Mouse (Mus musculus): ENCODE measurements around the gene Unc5c. TPM values are rescaled to one million over a fixed set of nuclear protein-coding genes. Genes with fewer than 3 reads are reported as not detected.

The Unc5c gene
- total RNA-seq, 2 experiments from 2014 or later = 0.86 to 1.1 TPM

- no peak for DNase-seq
Measured at GRCm38 (mm10) chr3:141511253-141512038, 46.4 kb downstream of the Unc5c start.

- no peak for DNase-seq
Measured at GRCm38 (mm10) chr3:141528751-141529150, 63.7 kb downstream of the Unc5c start.

GRCm38 (mm10) chr3:141529599-141529998 lies 64.6 kb downstream of the Unc5c start:
- no peak for DNase-seq

GRCm38 (mm10) chr3:141533861-141534260 lies 68.8 kb downstream of the Unc5c start:
- no peak for DNase-seq

GRCm38 (mm10) chr3:141536857-141537256 lies 71.8 kb downstream of the Unc5c start:
- DNase-seq = no peak

- DNase-seq = no peak
Measured at GRCm38 (mm10) chr3:141538120-141538519, 73.1 kb downstream of the Unc5c start.

GRCm38 (mm10) chr3:141540749-141541148 lies 75.7 kb downstream of the Unc5c start:
- DNase-seq = no peak

- no peak for DNase-seq
Measured at GRCm38 (mm10) chr3:141547341-141547814, 82.4 kb downstream of the Unc5c start.

- DNase-seq = no peak
Measured at GRCm38 (mm10) chr3:141549661-141550060, 84.6 kb downstream of the Unc5c start.

GRCm38 (mm10) chr3:141552960-141553359 lies 87.9 kb downstream of the Unc5c start:
- no peak for DNase-seq

GRCm38 (mm10) chr3:141557072-141557471 lies 92.1 kb downstream of the Unc5c start:
- no peak for DNase-seq

- DNase-seq = no peak
Measured at GRCm38 (mm10) chr3:141575076-141575688, 110.2 kb downstream of the Unc5c start.

- DNase-seq = no peak
Measured at GRCm38 (mm10) chr3:141577382-141577781, 112.4 kb downstream of the Unc5c start.

- DNase-seq = no peak
Measured at GRCm38 (mm10) chr3:141581190-141581891, 116.3 kb downstream of the Unc5c start.

GRCm38 (mm10) chr3:141581892-141582214 lies 116.8 kb downstream of the Unc5c start:
- no peak for DNase-seq

- DNase-seq = no peak
Measured at GRCm38 (mm10) chr3:141583180-141583579, 118.2 kb downstream of the Unc5c start.

- no peak for DNase-seq
Measured at GRCm38 (mm10) chr3:141589392-141590012, 124.5 kb downstream of the Unc5c start.

- DNase-seq = no peak
Measured at GRCm38 (mm10) chr3:141593249-141593648, 128.2 kb downstream of the Unc5c start.

- DNase-seq = no peak
Measured at GRCm38 (mm10) chr3:141594120-141594519, 129.1 kb downstream of the Unc5c start.

GRCm38 (mm10) chr3:141595073-141595472 lies 130.1 kb downstream of the Unc5c start:
- DNase-seq = no peak

GRCm38 (mm10) chr3:141596461-141596860 lies 131.4 kb downstream of the Unc5c start:
- DNase-seq = no peak

GRCm38 (mm10) chr3:141596881-141597280 lies 131.9 kb downstream of the Unc5c start:
- no peak for DNase-seq

- DNase-seq = no peak
Measured at GRCm38 (mm10) chr3:141597974-141598373, 133.0 kb downstream of the Unc5c start.

All from heart, postnatal 4 days (tissue).